Mouse (Mus musculus): ENCODE measurements around the gene Smyd4. TPM values are rescaled to one million over a fixed set of nuclear protein-coding genes. Genes with fewer than 3 reads are reported as not detected.

The Smyd4 gene
- 14.7 TPM for polyA plus RNA-seq (2012; fragmentation: generic; extraction: Trizol)
- long read RNA-seq, experiment 1, partial matches to known transcripts: 52 of 69 reads
- long read RNA-seq, experiment 1, other reads (novel, unspliced or antisense): 13 of 69 reads
- long read RNA-seq, experiment 2, transcript Smyd4-201 (11 exons, 3,517 nt): major isoform, 29 of 101 reads
- long read RNA-seq, experiment 2, partial matches to known transcripts: 41 of 101 reads
- long read RNA-seq, experiment 2, other reads (novel, unspliced or antisense): 31 of 101 reads

- Histone ChIP-seq H3ac (ENCODE audit: control insufficient read depth, insufficient read length, low read depth) (peak within 1 kb of the TSS; percentile 81), H3K27me3 (ENCODE audit: control insufficient read depth, insufficient read depth, insufficient read length) (no peaks in the 10 kb centered on the region), H3K79me3 (ENCODE audit: low read depth) (peaks cover 44% of the 10 kb centered on the region), H3K36me3 (ENCODE audit: control insufficient read depth, insufficient read depth) (peaks cover 6% of the 10 kb centered on the region), H3K79me2 (ENCODE audit: control insufficient read depth, insufficient read depth) (peaks cover 49% of the 10 kb centered on the region), H3K4me3 (ENCODE audit: insufficient read depth, poor library complexity, severe bottlenecking) (peak within 1 kb of the TSS; percentile 91)
- TF ChIP-seq MAX (IDR thresholded peaks at IDR 0.05) (peak; percentile 73), USF1 (IDR thresholded peaks at IDR 0.05; ENCODE audit: low read depth) (peak; percentile 90), CEBPB (IDR thresholded peaks at IDR 0.05; ENCODE audit: low read depth) (no peak)
Measured at GRCm38 (mm10) chr11:75348199-75348889, at the start of gene Smyd4, which contains the start of gene Rpa1. Smyd4 (plus strand) TSS chr11:75348433. Rpa1 (minus strand) TSS chr11:75348324.

DNA sequence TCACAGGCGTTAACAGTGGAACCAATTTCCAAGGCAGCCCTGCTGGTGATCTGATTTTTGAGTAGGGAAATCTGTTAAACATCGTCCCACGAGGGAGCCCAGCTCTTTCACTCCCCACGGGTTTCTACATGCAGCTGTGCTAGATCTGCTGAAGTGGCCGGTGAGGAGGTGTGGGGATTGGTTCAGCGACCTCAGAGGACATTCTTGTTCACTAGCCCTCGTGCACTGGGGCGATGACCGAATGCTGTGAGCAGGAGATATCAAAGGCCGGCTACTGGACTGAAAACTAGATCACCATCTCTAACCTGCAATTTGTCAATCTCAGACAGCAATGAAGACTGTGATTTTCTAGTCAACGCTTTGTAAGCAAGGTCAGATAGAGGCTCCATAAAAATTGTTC lies 49.7 kb upstream of the Smyd4 start:
- no peak overlapping the region for H3K4me3 ChIP-seq (ENCODE audit: insufficient read depth, poor library complexity, severe bottlenecking)
- H3ac ChIP-seq (ENCODE audit: control insufficient read depth, insufficient read length, low read depth): no peak overlapping the region
- TF ChIP-seq MAX (IDR thresholded peaks at IDR 0.05) (no peak), MYOG (IDR thresholded peaks at IDR 0.05; ENCODE audit: control insufficient read depth, extremely low read depth, insufficient read length) (no peak), CTCF (IDR thresholded peaks at IDR 0.05; ENCODE audit: control insufficient read depth, insufficient read depth, insufficient read length) (no peak), USF1 (IDR thresholded peaks at IDR 0.05; ENCODE audit: low read depth) (no peak), CEBPB (IDR thresholded peaks at IDR 0.05; ENCODE audit: low read depth) (no peak), MYOD1 (IDR thresholded peaks at IDR 0.05; ENCODE audit: control insufficient read depth, insufficient read length, low read depth) (no peak), FOSL1 (IDR thresholded peaks at IDR 0.05; ENCODE audit: insufficient read depth, low read length, poor library complexity, severe bottlenecking) (no peak)
- H3K27me3 ChIP-seq (ENCODE audit: control insufficient read depth, insufficient read depth, insufficient read length): no peaks in the 10 kb centered on the region
- H3K36me3 ChIP-seq (ENCODE audit: control insufficient read depth, insufficient read depth): peaks cover 44% of the 10 kb centered on the region
- no peaks in the 10 kb centered on the region for H3K79me2 ChIP-seq (ENCODE audit: control insufficient read depth, insufficient read depth)
- H3K79me3 ChIP-seq (ENCODE audit: low read depth): no peaks in the 10 kb centered on the region

- Histone ChIP-seq H3K27me3 (ENCODE audit: control insufficient read depth, insufficient read depth, insufficient read length) (no peaks in the 10 kb centered on the region), H3K4me3 (ENCODE audit: insufficient read depth, poor library complexity, severe bottlenecking) (no peak overlapping the region), H3ac (ENCODE audit: control insufficient read depth, insufficient read length, low read depth) (no peak overlapping the region), H3K79me2 (ENCODE audit: control insufficient read depth, insufficient read depth) (no peaks in the 10 kb centered on the region), H3K79me3 (ENCODE audit: low read depth) (no peaks in the 10 kb centered on the region), H3K36me3 (ENCODE audit: control insufficient read depth, insufficient read depth) (peaks cover 57% of the 10 kb centered on the region)
- TF ChIP-seq FOSL1 (IDR thresholded peaks at IDR 0.05; ENCODE audit: insufficient read depth, low read length, poor library complexity, severe bottlenecking) (no peak), MYOD1 (IDR thresholded peaks at IDR 0.05; ENCODE audit: control insufficient read depth, insufficient read length, low read depth) (no peak), CEBPB (IDR thresholded peaks at IDR 0.05; ENCODE audit: low read depth) (no peak), CTCF (IDR thresholded peaks at IDR 0.05; ENCODE audit: control insufficient read depth, insufficient read depth, insufficient read length) (no peak), MYOG (IDR thresholded peaks at IDR 0.05; ENCODE audit: control insufficient read depth, extremely low read depth, insufficient read length) (no peak), USF1 (IDR thresholded peaks at IDR 0.05; ENCODE audit: low read depth) (no peak), MAX (IDR thresholded peaks at IDR 0.05) (no peak)
Measured at GRCm38 (mm10) chr11:75299786-75300185, 48.4 kb upstream of the Smyd4 start.

DNA sequence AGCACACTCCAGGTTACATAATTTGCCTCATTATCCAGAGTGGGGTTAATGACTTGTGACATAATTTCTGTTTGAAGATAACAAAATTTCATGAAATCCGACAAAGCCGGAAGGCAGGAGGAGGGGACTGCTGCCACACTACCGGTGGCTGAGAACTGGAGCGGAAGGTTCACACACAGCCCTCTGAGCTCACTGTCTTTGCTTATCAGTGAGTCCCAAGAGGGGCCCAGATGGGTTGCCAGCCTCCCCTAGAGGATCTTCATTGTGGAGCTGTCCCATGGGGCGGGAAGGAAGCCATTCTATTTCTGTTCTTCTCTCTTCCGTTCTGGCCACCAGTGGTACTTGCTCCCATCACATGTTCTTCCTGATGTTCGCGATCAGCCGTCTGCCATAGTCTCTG lies 47.3 kb upstream of the Smyd4 start:
- TF ChIP-seq USF1 (IDR thresholded peaks at IDR 0.05; ENCODE audit: low read depth) (no peak), MAX (IDR thresholded peaks at IDR 0.05) (no peak), FOSL1 (IDR thresholded peaks at IDR 0.05; ENCODE audit: insufficient read depth, low read length, poor library complexity, severe bottlenecking) (no peak), CTCF (IDR thresholded peaks at IDR 0.05; ENCODE audit: control insufficient read depth, insufficient read depth, insufficient read length) (no peak), MYOG (IDR thresholded peaks at IDR 0.05; ENCODE audit: control insufficient read depth, extremely low read depth, insufficient read length) (no peak), CEBPB (IDR thresholded peaks at IDR 0.05; ENCODE audit: low read depth) (no peak), MYOD1 (IDR thresholded peaks at IDR 0.05; ENCODE audit: control insufficient read depth, insufficient read length, low read depth) (no peak)
- Histone ChIP-seq H3K79me2 (ENCODE audit: control insufficient read depth, insufficient read depth) (no peaks in the 10 kb centered on the region), H3ac (ENCODE audit: control insufficient read depth, insufficient read length, low read depth) (no peak overlapping the region), H3K27me3 (ENCODE audit: control insufficient read depth, insufficient read depth, insufficient read length) (no peaks in the 10 kb centered on the region), H3K79me3 (ENCODE audit: low read depth) (no peaks in the 10 kb centered on the region), H3K36me3 (ENCODE audit: control insufficient read depth, insufficient read depth) (peaks cover 69% of the 10 kb centered on the region), H3K4me3 (ENCODE audit: insufficient read depth, poor library complexity, severe bottlenecking) (no peak overlapping the region)

DNA sequence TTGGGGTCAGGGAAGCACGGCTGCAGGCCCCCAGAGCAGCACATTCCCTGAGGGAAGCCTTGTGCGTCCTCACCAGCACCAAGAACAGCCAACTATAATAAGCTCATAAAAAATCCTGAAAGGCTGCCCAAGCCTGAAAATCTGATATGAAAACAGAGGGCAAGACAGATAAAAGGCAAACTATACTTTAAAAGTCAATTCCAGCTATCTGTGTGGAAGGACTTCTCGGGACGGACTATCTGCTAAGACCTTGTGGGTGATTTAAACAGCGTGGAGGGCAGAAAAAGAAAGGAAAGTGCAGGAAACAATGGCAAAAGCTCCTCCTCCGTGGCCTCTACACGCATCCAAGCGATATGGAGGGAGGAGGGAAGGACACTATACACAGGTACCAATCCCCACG lies 43.4 kb upstream of the Smyd4 start:
- TF ChIP-seq MYOG (IDR thresholded peaks at IDR 0.05; ENCODE audit: control insufficient read depth, extremely low read depth, insufficient read length): no peak
- no peak for TF ChIP-seq CTCF (IDR thresholded peaks at IDR 0.05; ENCODE audit: control insufficient read depth, insufficient read depth, insufficient read length)
- no peak for TF ChIP-seq MYOD1 (IDR thresholded peaks at IDR 0.05; ENCODE audit: control insufficient read depth, insufficient read length, low read depth)
- H3K79me2 ChIP-seq (ENCODE audit: control insufficient read depth, insufficient read depth): no peaks in the 10 kb centered on the region
- H3ac ChIP-seq (ENCODE audit: control insufficient read depth, insufficient read length, low read depth): no peak overlapping the region
- no peaks in the 10 kb centered on the region for H3K27me3 ChIP-seq (ENCODE audit: control insufficient read depth, insufficient read depth, insufficient read length)
- peaks cover 100% of the 10 kb centered on the region for H3K36me3 ChIP-seq (ENCODE audit: control insufficient read depth, insufficient read depth)
- no peaks in the 10 kb centered on the region for H3K79me3 ChIP-seq (ENCODE audit: low read depth)
- no peak overlapping the region for H3K4me3 ChIP-seq (ENCODE audit: insufficient read depth, poor library complexity, severe bottlenecking)
